Mouse (Mus musculus) thymus, adult 2 months (tissue): Measurements from ENCODE around the gene Rem2. TPM values are rescaled to one million over a fixed set of nuclear protein-coding genes. Genes with fewer than 3 reads are reported as not detected.

Experiments
- DNase-seq: peaks from one replicate; pipeline ENCODE4 v3.0.0; 2021
- H3K27ac ChIP-seq: fragments of 200-500 bp; 2 replicates; pipeline ENCODE4 v1.5.1; 2012; ENCODE audit warnings: low read length, control low read depth; ENCODE audit not compliant: control insufficient read depth, insufficient read depth
- H3K27me3 ChIP-seq: fragments of 200-500 bp; 2 replicates; pipeline ENCODE4 v1.6.1; 2012; ENCODE audit warnings: mild to moderate bottlenecking, low read length, moderate library complexity, mixed read lengths; ENCODE audit not compliant: control insufficient read depth, insufficient read depth
- H3K36me3 ChIP-seq: fragments of 200-500 bp; 2 replicates; pipeline ENCODE4 v1.6.1; 2012; ENCODE audit warnings: mild to moderate bottlenecking, low read length, moderate library complexity; ENCODE audit not compliant: control insufficient read depth, insufficient read depth
- H3K4me1 ChIP-seq: fragments of 200-500 bp; replicated peaks from 2 replicates; pipeline ENCODE4 v1.6.1; 2012; ENCODE audit warnings: low read length; ENCODE audit not compliant: control insufficient read depth, insufficient read depth
- H3K4me3 ChIP-seq: fragments of 200-500 bp; 2 replicates; pipeline ENCODE4 v1.5.1; 2012; ENCODE audit warnings: mild to moderate bottlenecking, low read length, control low read depth, moderate library complexity; ENCODE audit not compliant: control insufficient read depth, insufficient read depth
- CTCF ChIP-seq: fragments of 200-500 bp; IDR thresholded peaks from 2 replicates; pipeline ENCODE4 v1.5.1; 2012; ENCODE audit warnings: mild to moderate bottlenecking, control low read depth, low read length, moderate library complexity, borderline replicate concordance; ENCODE audit not compliant: control insufficient read depth, poor library complexity, insufficient read depth; ENCODE audit errors: extremely low read depth
- POLR2A ChIP-seq: fragments of 200-500 bp; IDR thresholded peaks from 2 replicates; pipeline ENCODE4 v1.6.1; 2012; ENCODE audit warnings: mild to moderate bottlenecking, low read length, control low read depth, moderate library complexity; ENCODE audit not compliant: control insufficient read depth, poor library complexity, insufficient read depth; ENCODE audit errors: extremely low read depth
- WGBS: fragments of 180-500 bp; shearing (Covaris S2); methylation state at CpG from one replicate; pipeline ENCODE4 v1.1.7; 2018; 5-methylcytosine and 5-hydroxymethylcytosine counted together
- polyA plus RNA-seq: library from polyadenylated mRNA; depleted of rRNA; stranded (reverse); fragments of >200 nt; gene quantifications from 2 replicates; pipeline ENCODE4 v1.2.3, GENCODE M21; 2012

Gene Rem2
- polyA plus RNA-seq, 1 experiment: 1.00 TPM

- DNase-seq: no peak
- 6% methylated on average over 12 of the region's 12 CpGs for WGBS
- Histone ChIP-seq H3K4me3 (peak overlapping the region; percentile 94), H3K4me1 (0 out of 2 replicates have a peak, but pooled peaks cover 3% of the 10 kb centered on the region), H3K27ac (peak overlapping the region; percentile 68), H3K27me3 (no peaks in the 10 kb centered on the region), H3K36me3 (peaks cover 21% of the 10 kb centered on the region)
- TF ChIP-seq CTCF (no peak), POLR2A (no peak)
These were observed 12.6 kb upstream of the Rem2 start for GRCm38 (mm10) chr14:54463108-54463958.

- Histone ChIP-seq H3K27ac (peak within 1 kb of the TSS; percentile 68), H3K36me3 (peaks cover 27% of the 10 kb centered on the region), H3K4me3 (peak within 1 kb of the TSS; percentile 94), H3K4me1 (0 out of 2 replicates have a peak, but pooled peaks cover 3% of the 10 kb centered on the region), H3K27me3 (no peaks in the 10 kb centered on the region)
- peak; percentile 91 for DNase-seq
- WGBS: under 1% methylated on average over 35 of the region's 35 CpGs
- TF ChIP-seq CTCF (peak; percentile 41; the same call in 1 of the 2 replicates), POLR2A (peak; percentile 65; the same call in 1 of the 2 replicates)
These were observed 12.0 kb upstream of the Rem2 start, which contains the start of gene Lrp10 for GRCm38 (mm10) chr14:54463959-54464292. Lrp10 (plus strand) TSS chr14:54464137.

- peak; percentile 76 for DNase-seq
- peak overlapping the region; percentile 94 for H3K4me3 ChIP-seq
- H3K27me3 ChIP-seq: no peaks in the 10 kb centered on the region
- TF ChIP-seq POLR2A: 0 out of 2 replicates have a peak, but pooled peaks have one; percentile 6
- 0 out of 2 replicates have a peak, but pooled peaks have one; percentile 72 for TF ChIP-seq CTCF
- peaks cover 32% of the 10 kb centered on the region for H3K36me3 ChIP-seq
- peak overlapping the region; percentile 63 for H3K27ac ChIP-seq
- under 1% methylated on average over 57 of the region's 57 CpGs for WGBS
- H3K4me1 ChIP-seq: 0 out of 2 replicates have a peak, but pooled peaks cover 3% of the 10 kb centered on the region
These were observed 11.5 kb upstream of the Rem2 start for GRCm38 (mm10) chr14:54464293-54465005.

GRCm38 (mm10) chr14:54471467-54471866 lies 4.4 kb upstream of the Rem2 start:
- no peak for DNase-seq
- Histone ChIP-seq H3K36me3 (peaks cover 36% of the 10 kb centered on the region), H3K4me3 (no peak overlapping the region), H3K27me3 (no peaks in the 10 kb centered on the region), H3K4me1 (peaks cover 5% of the 10 kb centered on the region), H3K27ac (no peak overlapping the region)
- TF ChIP-seq POLR2A (no peak), CTCF (no peak)
- WGBS: 96% methylated on average over 2 of the region's 2 CpGs

- H3K27ac ChIP-seq: no peak overlapping the region
- DNase-seq: no peak
- TF ChIP-seq CTCF: no peak
- TF ChIP-seq POLR2A: no peak
- H3K4me1 ChIP-seq: peaks cover 13% of the 10 kb centered on the region
- no peaks in the 10 kb centered on the region for H3K27me3 ChIP-seq
- H3K36me3 ChIP-seq: peaks cover 29% of the 10 kb centered on the region
- H3K4me3 ChIP-seq: no peak overlapping the region
- 95% methylated on average over 5 of the region's 5 CpGs for WGBS
These were observed 3.2 kb upstream of the Rem2 start for GRCm38 (mm10) chr14:54472671-54473070.

- Histone ChIP-seq H3K4me1 (peaks cover 25% of the 10 kb centered on the region), H3K36me3 (peaks cover 9% of the 10 kb centered on the region), H3K27me3 (no peaks in the 10 kb centered on the region), H3K27ac (no peak overlapping the region), H3K4me3 (no peak overlapping the region)
- WGBS: 85% methylated on average over 5 of the region's 5 CpGs
- no peak for DNase-seq
- TF ChIP-seq CTCF (no peak), POLR2A (no peak)
These were observed 1.2 kb upstream of the Rem2 start for GRCm38 (mm10) chr14:54474744-54475143.
